Mouse (Mus musculus) hindbrain, embryonic 11.5 days (tissue): Measurements from ENCODE around the gene Shisa4. TPM values are rescaled to one million over a fixed set of nuclear protein-coding genes. Genes with fewer than 3 reads are reported as not detected.
A peak's percentile ranks its signal among the peaks of the same experiment; 100 is the strongest.
"Not testable (repeated sequence)": the region's sequence is repeated elsewhere in the genome, so short reads cannot be mapped to it uniquely, and the experiment has no call there.

Experiments used
- ATAC-seq: fragments of 200-750 bp; cut with Nextera tagmentation; 2 replicates; pipeline ENCODE4 v1.8.0; 2017; ENCODE audit warnings: mild to moderate bottlenecking, moderate TSS enrichment, moderate library complexity; ENCODE audit not compliant: low FRiP score
- DNase-seq: peaks from one replicate; pipeline ENCODE4 v3.0.0-alpha.2; 2015; ENCODE audit warnings: low spot score
- H3K27ac ChIP-seq: fragments of 300-500 bp; sonication (generic); 2 replicates; pipeline ENCODE4 v1.5.1; 2014; ENCODE audit warnings: mild to moderate bottlenecking, low read depth, low read length
- H3K27me3 ChIP-seq: fragments of 300-500 bp; sonication (generic); 2 replicates; pipeline ENCODE4 v1.6.1; 2014; ENCODE audit warnings: mild to moderate bottlenecking, low read length, moderate library complexity, mixed read lengths; ENCODE audit not compliant: control insufficient read depth, insufficient read depth
- H3K36me3 ChIP-seq: fragments of 300-500 bp; sonication (generic); 2 replicates; pipeline ENCODE4 v1.6.1; 2014; ENCODE audit warnings: mild to moderate bottlenecking, low read length, moderate library complexity, mixed read lengths; ENCODE audit not compliant: control insufficient read depth, insufficient read depth
- H3K4me1 ChIP-seq: fragments of 300-500 bp; sonication (generic); replicated peaks from 2 replicates; pipeline ENCODE4 v1.6.1; 2014; ENCODE audit warnings: low read length, mixed read lengths; ENCODE audit not compliant: control insufficient read depth, insufficient read depth
- H3K4me2 ChIP-seq: fragments of 300-500 bp; sonication (generic); replicated peaks from 2 replicates; pipeline ENCODE4 v1.6.1; 2014; ENCODE audit warnings: mild to moderate bottlenecking, low read depth, low read length
- H3K4me3 ChIP-seq: fragments of 300-500 bp; sonication (generic); 2 replicates; pipeline ENCODE4 v1.5.1; 2014; ENCODE audit warnings: low read depth, low read length
- H3K9ac ChIP-seq: fragments of 300-500 bp; sonication (generic); 2 replicates; pipeline ENCODE4 v1.6.1; 2014; ENCODE audit warnings: low read depth, low read length
- H3K9me3 ChIP-seq: fragments of 300-500 bp; sonication (generic); 2 replicates; pipeline ENCODE4 v1.6.1; 2016; ENCODE audit warnings: low read length; ENCODE audit not compliant: control insufficient read depth
- WGBS: fragments of 180-500 bp; shearing (Covaris S2); extraction: QIAGEN DNeasy Blood & Tissue Kit; methylation state at CpG from one replicate; pipeline ENCODE4 v1.1.7; 2014; 5-methylcytosine and 5-hydroxymethylcytosine counted together
- polyA plus RNA-seq: library from polyadenylated mRNA; unstranded; fragments of >200 nt; fragmentation: Nextera tagmentation; extraction: Ambion mirVana; gene quantifications from 2 replicates; pipeline ENCODE4 v1.2.1, GENCODE M21; 2014

The Shisa4 gene
- polyA plus RNA-seq, 1 experiment from 2014 or later = 44.5 TPM

DNA sequence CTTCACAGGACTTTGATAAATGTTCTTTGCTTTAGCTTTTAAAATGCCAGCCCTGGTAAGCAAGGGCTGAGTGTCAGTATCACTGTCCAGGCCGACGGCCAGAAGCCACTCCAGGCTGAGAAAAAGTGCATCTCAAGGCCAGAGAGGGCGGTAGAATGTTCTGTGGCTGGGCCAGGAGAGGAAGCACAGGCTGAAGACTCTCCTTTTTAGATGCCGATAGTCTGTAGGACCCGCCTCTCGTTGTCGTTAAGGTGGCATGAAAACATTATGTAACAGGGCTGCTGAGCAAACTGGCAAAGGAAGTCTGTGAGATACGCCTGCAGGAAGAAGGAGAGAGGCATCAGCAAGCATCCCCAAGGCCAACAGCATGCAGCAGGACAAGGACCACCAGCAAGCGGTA is 10.1 kb upstream of the Shisa4 start:
- no peak for ATAC-seq
- Histone ChIP-seq H3K4me1 (no peaks in the 10 kb centered on the region), H3K36me3 (peaks cover 31% of the 10 kb centered on the region; the same call in 1 of the 2 replicates), H3K4me3 (no peak overlapping the region), H3K27me3 (no peaks in the 10 kb centered on the region), H3K27ac (no peak overlapping the region), H3K4me2 (no peak overlapping the region), H3K9me3 (no peaks in the 10 kb centered on the region), H3K9ac (no peak overlapping the region)
- no peak for DNase-seq
- 94% methylated on average over 9 of the region's 9 CpGs for WGBS

- no peak overlapping the region for H3K27ac ChIP-seq
- DNase-seq = no peak
- peaks cover 28% of the 10 kb centered on the region; the same call in 1 of the 2 replicates for H3K36me3 ChIP-seq
- no peaks in the 10 kb centered on the region for H3K9me3 ChIP-seq
- no peaks in the 10 kb centered on the region for H3K4me1 ChIP-seq
- ATAC-seq = no peak
- no peak overlapping the region for H3K9ac ChIP-seq
- 97% methylated on average over 5 of the region's 5 CpGs for WGBS
- no peak overlapping the region for H3K4me3 ChIP-seq
- H3K4me2 ChIP-seq = no peak overlapping the region
- H3K27me3 ChIP-seq = no peaks in the 10 kb centered on the region
Observed at GRCm38 (mm10) chr1:135384171-135384570, 9.1 kb upstream of the Shisa4 start.

DNA sequence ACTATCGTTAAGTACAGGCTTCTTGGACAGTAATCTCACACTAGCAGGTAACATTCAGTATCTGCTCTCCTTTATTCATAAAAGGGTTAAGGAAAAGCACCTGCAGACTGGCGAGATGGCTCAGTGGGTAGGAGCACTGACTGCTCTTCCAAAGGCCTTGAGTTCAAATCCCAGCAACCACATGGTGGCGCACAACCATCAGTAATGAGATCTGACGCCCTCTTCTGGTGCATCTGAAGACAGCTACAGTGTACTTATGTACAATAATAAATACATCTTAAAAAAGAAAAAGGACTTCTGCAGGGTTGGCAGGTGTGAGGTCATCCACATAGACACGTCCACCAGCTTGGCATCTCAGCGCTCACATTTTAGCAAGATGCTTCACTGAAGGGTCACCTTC is 6.5 kb upstream of the Shisa4 start:
- not testable (repeated sequence) for H3K4me2 ChIP-seq, H3K9me3 ChIP-seq, DNase-seq, H3K27me3 ChIP-seq, H3K27ac ChIP-seq, H3K9ac ChIP-seq, H3K4me3 ChIP-seq, ATAC-seq, H3K4me1 ChIP-seq
- 56% methylated on average over 6 of the region's 6 CpGs for WGBS
- peaks cover 13% of the 10 kb centered on the region; the same call in 1 of the 2 replicates for H3K36me3 ChIP-seq

- ATAC-seq (no peak), DNase-seq (no peak)
- Histone ChIP-seq H3K36me3 (0 out of 2 replicates have a peak, but pooled peaks cover 7% of the 10 kb centered on the region), H3K27ac (no peak overlapping the region), H3K4me3 (no peak overlapping the region), H3K27me3 (no peaks in the 10 kb centered on the region), H3K9ac (no peak overlapping the region), H3K4me1 (peaks cover under 1% of the 10 kb centered on the region; the same call in 1 of the 2 replicates), H3K4me2 (no peak overlapping the region), H3K9me3 (no peaks in the 10 kb centered on the region)
- 80% methylated on average over 15 of the region's 15 CpGs for WGBS
Observed at GRCm38 (mm10) chr1:135380071-135380991, 5.3 kb upstream of the Shisa4 start.

GRCm38 (mm10) chr1:135379048-135379447 is 4.0 kb upstream of the Shisa4 start:
- 54% methylated on average over 2 of the region's 2 CpGs for WGBS
- Histone ChIP-seq H3K9me3 (no peaks in the 10 kb centered on the region), H3K4me2 (no peak overlapping the region), H3K36me3 (0 out of 2 replicates have a peak, but pooled peaks cover 4% of the 10 kb centered on the region), H3K9ac (no peak overlapping the region), H3K27ac (no peak overlapping the region), H3K4me3 (no peak overlapping the region), H3K27me3 (no peaks in the 10 kb centered on the region), H3K4me1 (peaks cover 4% of the 10 kb centered on the region; the same call in 1 of the 2 replicates)
- ATAC-seq (no peak), DNase-seq (no peak)

DNA sequence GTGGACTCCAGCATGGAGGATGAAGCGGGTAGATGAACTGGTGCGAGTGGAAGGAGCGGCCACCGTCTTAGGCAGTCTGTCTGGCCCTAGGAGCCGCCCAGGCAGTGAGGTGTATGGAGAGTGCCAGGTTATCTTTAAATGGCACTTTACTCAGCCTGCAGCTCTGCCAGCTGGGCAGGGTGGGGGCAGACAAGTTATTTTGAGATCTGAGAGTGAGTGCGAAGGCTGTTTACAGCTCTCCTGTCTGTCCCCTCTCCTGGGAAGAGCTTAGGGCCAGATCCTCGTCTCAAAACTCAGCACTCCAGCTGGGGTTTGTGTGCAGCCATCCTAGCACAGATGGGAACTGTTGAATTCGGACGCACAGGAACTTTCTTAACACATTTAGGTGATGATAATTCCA is 3.5 kb upstream of the Shisa4 start:
- no peak overlapping the region for H3K4me3 ChIP-seq
- no peak overlapping the region for H3K27ac ChIP-seq
- DNase-seq = no peak
- H3K4me1 ChIP-seq = peaks cover 4% of the 10 kb centered on the region; the same call in 1 of the 2 replicates
- H3K36me3 ChIP-seq = 0 out of 2 replicates have a peak, but pooled peaks cover under 1% of the 10 kb centered on the region
- no peaks in the 10 kb centered on the region for H3K9me3 ChIP-seq
- 76% methylated on average over 9 of the region's 9 CpGs for WGBS
- H3K27me3 ChIP-seq = no peaks in the 10 kb centered on the region
- H3K4me2 ChIP-seq = no peak overlapping the region
- H3K9ac ChIP-seq = no peak overlapping the region
- no peak for ATAC-seq

GRCm38 (mm10) chr1:135374175-135374867 is 716 bp downstream of the Shisa4 start:
- ATAC-seq = peak; percentile 18
- 2% methylated on average over 19 of the region's 19 CpGs for WGBS
- Histone ChIP-seq H3K9me3 (no peaks in the 10 kb centered on the region), H3K9ac (peak overlapping the region; percentile 94), H3K4me3 (peak overlapping the region; percentile 77), H3K4me2 (peak overlapping the region; percentile 92), H3K27me3 (0 out of 2 replicates have a peak, but pooled peaks cover 3% of the 10 kb centered on the region), H3K36me3 (no peaks in the 10 kb centered on the region), H3K27ac (peak overlapping the region; percentile 68), H3K4me1 (peaks cover 6% of the 10 kb centered on the region; the same call in 1 of the 2 replicates)
- peak; percentile 57 for DNase-seq

DNA sequence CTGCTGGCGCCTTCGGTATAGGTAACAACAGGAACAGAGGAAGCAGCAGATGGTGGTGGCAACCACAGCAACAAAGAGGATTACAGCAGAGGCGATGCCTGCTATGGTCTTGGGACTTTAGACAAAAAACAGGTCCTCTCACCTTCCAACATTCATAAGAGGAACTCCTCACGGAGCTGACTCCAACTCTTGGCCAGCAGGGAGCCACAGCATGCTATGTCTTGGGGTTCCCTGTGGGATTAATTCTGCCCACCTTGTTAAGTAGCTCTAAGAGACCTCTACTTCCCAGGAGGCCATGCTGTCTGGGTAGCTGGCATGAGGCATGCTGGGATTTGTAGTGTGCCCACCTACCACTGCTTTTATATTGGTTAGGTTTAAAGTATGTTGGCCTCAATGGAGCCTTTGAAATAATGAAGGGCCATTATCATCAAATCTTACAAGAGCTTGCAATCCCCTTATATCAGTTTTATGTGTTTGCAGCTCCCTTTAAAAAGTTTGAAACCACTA is 1.8 kb downstream of the Shisa4 start:
- 64% methylated on average over 4 of the region's 4 CpGs for WGBS
- no peak for DNase-seq
- ATAC-seq = no peak
- H3K4me3 ChIP-seq = no peak overlapping the region
- H3K9me3 ChIP-seq = no peaks in the 10 kb centered on the region
- H3K4me2 ChIP-seq = peak overlapping the region; percentile 17
- no peaks in the 10 kb centered on the region for H3K36me3 ChIP-seq
- 0 out of 2 replicates have a peak, but pooled peaks cover 3% of the 10 kb centered on the region for H3K27me3 ChIP-seq
- peaks cover 6% of the 10 kb centered on the region; the same call in 1 of the 2 replicates for H3K4me1 ChIP-seq
- H3K27ac ChIP-seq = no peak overlapping the region
- peak overlapping the region; percentile 40 for H3K9ac ChIP-seq
